Mouse (Mus musculus) testis, adult 2 months (tissue): Measurements from ENCODE around the gene Cysrt1.

ENCODE experiments used
- CTCF ChIP-seq: fragments of 200-500 bp; IDR thresholded peaks from 2 replicates; pipeline ENCODE4 v1.5.1; 2012; ENCODE audit warnings: low read depth, mild to moderate bottlenecking, inconsistent platforms, low read length, moderate library complexity; ENCODE audit not compliant: control insufficient read depth, insufficient read depth, insufficient replicate concordance
- POLR2A ChIP-seq: fragments of 200-500 bp; IDR thresholded peaks from 2 replicates; pipeline ENCODE4 v1.6.1; 2012; ENCODE audit warnings: low read depth, mild to moderate bottlenecking, inconsistent platforms, low read length, moderate library complexity; ENCODE audit not compliant: control insufficient read depth

- no peak for TF ChIP-seq CTCF
- TF ChIP-seq POLR2A, result no peak
Measured at GRCm38 (mm10) chr2:25263623-25264285, 21.5 kb upstream of the Cysrt1 start.
